Mouse (Mus musculus) layer of hippocampus, postnatal 36 days (tissue): Measurements from ENCODE around the gene Arid2. TPM values are rescaled to one million over a fixed set of nuclear protein-coding genes. Genes with fewer than 3 reads are reported as not detected.

Source experiments
- DNase-seq, 2 experiments: peaks; one replicate each; pipeline ENCODE4 v3.0.0; 2022
- total RNA-seq, 2 experiments: library from RNA; stranded (reverse); gene quantifications; 2 replicates each; pipeline ENCODE4 v1.2.3; 2021

Gene Arid2
- total RNA-seq, 2 experiments from 2014 or later, result 34.6 to 38.5 TPM

- DNase-seq, result no peak
These were observed 58.1 kb downstream of the Arid2 start for GRCm38 (mm10) chr15:96345312-96345849.

DNA sequence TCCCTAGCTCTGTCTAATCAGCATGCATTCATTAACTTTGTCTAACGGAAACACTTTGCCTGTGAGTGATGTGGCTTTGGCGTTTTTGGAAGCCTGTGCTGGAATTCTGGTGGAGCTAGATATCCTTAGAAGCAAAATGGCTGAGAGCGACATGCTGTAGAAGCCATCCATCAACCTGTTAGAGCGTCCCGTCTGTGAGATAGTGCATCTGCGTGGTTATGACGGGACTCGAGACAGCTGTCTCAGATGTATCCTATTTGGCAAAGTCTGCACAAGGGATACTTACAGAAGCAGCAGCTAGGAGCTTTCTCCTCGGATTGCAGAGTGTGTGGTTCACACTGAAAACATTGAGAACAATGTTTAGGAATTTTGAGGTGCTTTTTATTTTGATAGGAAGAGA, 64.1 kb downstream of the Arid2 start:
- no peak for DNase-seq

GRCm38 (mm10) chr15:96358871-96359270, 71.6 kb downstream of the Arid2 start:
- DNase-seq, result no peak

- no peak for DNase-seq
These were observed 73.3 kb downstream of the Arid2 start for GRCm38 (mm10) chr15:96360614-96361013.

DNA sequence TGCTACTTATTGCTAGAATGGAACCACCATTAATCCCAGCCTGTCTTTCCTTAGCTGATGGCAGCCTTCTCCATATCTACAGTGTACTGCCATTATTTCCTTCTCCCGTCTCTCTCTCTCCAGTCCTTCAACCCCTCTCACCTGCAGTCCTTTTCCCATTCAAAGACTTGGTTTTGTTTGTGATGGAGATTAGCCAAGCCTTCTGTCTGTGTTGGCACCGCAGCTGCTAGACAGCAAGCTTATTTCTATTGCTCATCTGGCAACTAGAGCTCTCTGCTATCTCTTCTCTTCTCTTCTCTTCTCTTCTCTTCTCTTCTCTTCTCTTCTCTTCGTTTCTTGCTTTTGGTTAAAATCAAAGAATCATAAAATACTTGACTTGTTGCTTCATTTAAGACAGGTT, 78.0 kb downstream of the Arid2 start:
- no peak for DNase-seq

GRCm38 (mm10) chr15:96366176-96366963, 79.1 kb downstream of the Arid2 start:
- DNase-seq, result no peak

DNA sequence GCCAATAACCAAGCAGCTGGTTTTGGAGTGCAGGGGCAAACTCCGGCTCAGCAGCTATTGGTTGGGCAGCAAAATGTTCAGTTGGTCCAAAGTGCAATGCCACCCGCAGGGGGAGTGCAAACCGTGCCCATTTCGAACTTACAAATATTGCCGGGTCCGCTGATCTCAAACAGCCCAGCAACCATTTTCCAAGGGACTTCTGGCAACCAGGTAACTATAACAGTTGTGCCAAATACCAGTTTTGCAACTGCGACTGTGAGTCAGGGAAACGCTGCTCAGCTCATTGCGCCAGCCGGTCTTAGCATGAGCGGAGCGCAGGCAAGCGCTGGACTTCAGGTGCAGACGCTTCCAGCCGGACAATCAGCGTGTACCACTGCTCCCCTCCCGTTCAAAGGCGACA, 84.0 kb downstream of the Arid2 start:
- no peak for DNase-seq

DNA sequence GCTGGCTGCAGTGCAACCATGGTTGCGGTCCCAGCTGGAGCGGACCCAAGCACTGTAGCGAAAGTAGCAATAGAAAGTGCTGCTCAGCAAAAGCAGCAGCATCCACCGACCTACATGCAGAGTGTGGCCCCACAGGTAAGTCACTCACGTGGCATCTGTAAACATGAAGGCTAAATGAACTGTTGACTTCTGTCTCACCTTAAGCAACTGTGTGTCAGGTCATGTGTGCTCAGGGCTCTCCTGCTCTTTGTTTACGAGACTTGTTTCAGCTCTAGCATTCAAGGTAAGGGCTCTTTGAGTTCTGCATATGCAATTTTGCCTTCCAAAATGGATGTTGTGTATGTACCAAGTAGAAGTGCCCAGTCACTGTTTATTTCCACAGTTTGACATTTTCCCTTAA, 85.3 kb downstream of the Arid2 start:
- no peak for DNase-seq

DNA sequence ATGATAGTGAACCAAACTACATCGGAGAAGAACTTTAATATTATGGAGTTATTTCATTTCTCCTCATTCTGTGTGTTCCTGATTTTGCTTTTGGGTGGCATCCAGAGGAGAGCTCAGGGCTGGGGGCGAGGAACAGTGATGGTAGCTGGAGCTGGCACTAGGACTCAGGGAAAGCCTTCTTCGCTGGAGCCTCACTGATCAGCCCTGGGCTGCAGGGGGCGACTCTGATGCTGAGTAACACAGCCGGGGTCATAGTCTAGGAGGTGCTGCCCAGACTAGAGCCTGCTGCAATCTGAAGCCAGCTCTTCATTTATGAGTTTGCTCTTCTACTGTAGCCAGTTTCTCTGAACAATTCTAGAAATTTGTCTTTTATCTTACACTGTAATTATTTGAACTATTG, 85.8 kb downstream of the Arid2 start:
- DNase-seq, result no peak

GRCm38 (mm10) chr15:96376214-96376613, 88.9 kb downstream of the Arid2 start:
- DNase-seq, result no peak

GRCm38 (mm10) chr15:96377263-96377662, 89.9 kb downstream of the Arid2 start:
- DNase-seq, result no peak

GRCm38 (mm10) chr15:96377701-96378100, 90.4 kb downstream of the Arid2 start:
- DNase-seq, result no peak

- DNase-seq, result no peak
These were observed 94.9 kb downstream of the Arid2 start for GRCm38 (mm10) chr15:96382223-96382622.

DNA sequence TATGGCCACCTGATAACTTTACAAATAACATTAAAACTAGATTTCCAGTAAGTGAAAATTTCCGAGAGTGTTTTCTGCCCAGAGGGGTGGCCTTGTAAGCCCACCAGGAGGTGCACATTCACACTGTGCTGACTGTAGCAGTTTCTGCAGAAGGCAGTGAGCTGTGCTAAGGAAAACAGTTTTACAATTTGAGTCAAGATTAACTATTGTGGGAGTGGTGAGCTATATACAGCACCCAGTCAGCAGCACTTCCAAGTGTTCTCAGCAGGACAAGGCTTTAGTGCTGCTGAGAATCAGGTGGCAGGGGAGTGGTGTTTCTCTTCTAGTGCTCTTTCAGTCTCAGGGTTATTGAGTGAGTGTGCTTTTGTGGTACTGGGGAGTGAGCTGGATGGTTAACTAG, 101.2 kb downstream of the Arid2 start:
- DNase-seq, result no peak

GRCm38 (mm10) chr15:96392878-96393277, 105.6 kb downstream of the Arid2 start:
- no peak for DNase-seq

GRCm38 (mm10) chr15:96395071-96395470, 107.8 kb downstream of the Arid2 start:
- no peak for DNase-seq

- DNase-seq, result no peak
These were observed 109.5 kb downstream of the Arid2 start for GRCm38 (mm10) chr15:96396641-96397344.

DNA sequence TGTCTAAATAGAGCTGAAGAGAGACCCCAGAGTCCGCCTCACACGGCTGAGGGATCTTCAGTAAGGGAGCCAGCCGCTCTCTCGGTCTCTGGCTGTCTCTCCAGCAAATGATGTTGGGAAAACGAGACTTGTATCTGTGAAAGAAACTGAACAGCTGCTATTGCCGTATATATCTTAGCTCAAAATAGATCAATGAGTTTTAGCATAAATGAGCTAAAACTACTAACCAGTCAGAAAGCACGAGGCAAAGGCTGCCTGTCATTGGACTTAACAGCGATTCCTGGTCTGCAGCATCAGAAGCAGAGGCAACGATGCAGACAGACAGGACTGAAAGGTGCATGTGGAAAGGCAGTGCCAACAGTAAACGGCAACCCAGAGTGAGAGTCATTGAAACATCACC, 111.0 kb downstream of the Arid2 start:
- no peak for DNase-seq

DNA sequence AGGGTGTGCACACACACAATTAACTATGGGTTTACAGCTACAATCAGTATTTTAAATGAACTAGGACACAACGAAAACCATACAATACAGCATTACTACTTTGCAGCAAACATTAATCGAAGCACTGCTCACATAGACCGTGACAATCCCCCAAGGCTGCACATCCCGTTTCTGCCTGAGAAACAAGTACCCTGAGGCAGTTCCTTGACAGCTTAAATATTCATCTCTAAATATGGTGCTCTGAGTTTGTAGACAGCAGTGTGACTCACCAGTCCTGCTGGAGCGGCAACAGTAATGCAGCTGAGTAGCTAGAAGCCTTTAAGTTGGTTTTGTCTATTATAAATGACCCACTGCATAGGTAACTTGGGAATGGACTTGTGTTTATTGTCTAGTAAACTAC, 118.2 kb downstream of the Arid2 start:
- DNase-seq, result no peak

DNA sequence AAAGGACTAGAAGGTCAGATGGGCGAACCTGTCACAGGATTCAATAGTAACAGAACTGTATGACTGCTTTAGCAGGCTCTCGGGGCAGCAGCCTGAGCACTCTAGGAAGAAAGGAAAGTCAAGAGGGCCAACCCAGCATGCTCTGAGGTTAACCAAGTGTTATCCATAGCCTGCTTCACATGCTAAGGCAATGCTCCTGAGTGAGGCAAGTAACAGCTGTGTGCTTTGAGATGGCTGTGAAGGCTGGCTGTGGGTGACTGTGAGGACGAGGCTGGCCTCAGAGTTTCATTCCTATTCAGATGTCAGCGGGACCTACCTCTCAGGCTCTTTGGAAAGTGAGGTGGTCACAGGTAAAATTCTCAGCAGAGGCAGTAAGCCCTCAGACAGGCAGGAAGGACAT, 118.9 kb downstream of the Arid2 start:
- no peak for DNase-seq

DNA sequence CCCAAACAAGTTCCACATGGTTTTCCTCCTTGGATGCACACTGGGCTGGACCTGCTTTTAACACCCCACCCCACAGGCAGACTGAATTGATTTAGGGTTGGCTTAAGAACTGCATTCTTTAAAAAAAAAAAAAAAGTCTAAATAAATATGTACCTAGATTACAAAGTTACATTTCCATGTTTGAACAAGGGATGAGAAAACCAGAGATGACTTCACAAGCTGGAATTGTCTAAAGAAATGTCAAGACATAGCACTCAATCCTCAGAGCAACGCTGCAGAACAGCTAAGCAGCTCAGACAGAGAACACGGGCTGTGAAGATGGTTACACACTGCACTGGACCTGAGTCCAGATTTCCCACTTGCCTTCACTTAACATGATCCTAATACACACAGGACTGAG, 119.8 kb downstream of the Arid2 start:
- no peak for DNase-seq

DNA sequence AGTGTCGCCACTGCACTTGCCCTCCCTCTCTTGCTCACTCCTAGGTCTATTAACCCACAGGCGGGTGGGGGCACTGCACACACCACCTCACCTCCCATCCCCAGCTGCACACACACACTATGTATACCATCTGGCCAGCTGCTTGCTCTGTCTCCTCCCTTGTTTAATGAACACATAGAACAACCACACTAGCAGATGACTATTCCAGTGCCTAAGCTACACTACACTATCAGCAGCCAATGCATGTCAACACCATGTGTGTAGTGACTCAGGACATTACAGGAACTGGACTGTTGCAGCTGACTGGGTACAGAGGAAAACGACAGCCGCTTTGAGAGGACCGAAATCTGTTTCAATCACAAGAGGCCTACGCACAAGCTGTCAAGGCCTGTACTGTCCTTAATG, 121.4 kb downstream of the Arid2 start:
- no peak for DNase-seq

DNA sequence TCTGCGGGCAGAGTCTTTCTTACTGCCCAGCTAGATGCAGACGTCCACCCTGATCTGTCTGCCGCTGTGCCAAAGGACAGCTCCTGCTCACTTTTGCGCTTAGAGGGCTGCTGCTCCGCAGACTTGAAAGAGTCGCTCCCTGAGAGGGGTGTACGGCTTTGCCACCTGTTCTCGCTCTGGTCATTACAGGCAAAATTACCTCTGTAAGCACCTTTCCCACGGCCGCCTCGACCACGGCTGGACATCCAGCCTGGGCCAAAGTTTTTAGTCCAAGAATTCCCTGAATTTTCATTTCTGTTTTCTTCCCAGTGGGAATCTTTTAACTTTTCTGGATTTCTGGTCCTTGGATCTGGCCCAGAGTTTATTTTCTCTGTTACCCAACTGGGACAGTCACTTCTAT, 130.8 kb downstream of the Arid2 start:
- DNase-seq, result no peak

- no peak for DNase-seq
These were observed 132.6 kb downstream of the Arid2 start for GRCm38 (mm10) chr15:96419920-96420319.
